Mouse (Mus musculus): ENCODE results near the gene Nubp2. TPM values are rescaled to one million over a fixed set of nuclear protein-coding genes. Genes with fewer than 3 reads are reported as not detected.

Gene Nubp2
- polyA plus RNA-seq, 1 experiment from 2014 or later: 63.2 TPM

GRCm38 (mm10) chr17:24839842-24840241, 46.3 kb downstream of the Nubp2 start, which contains the start of gene Hagh:
TSS of gene Hagh (plus strand) at chr17:24840143.
- no peaks in the 10 kb centered on the region for H3K4me1 ChIP-seq
- 72% methylated on average over 8 of the region's 8 CpGs for WGBS
- no peak for ATAC-seq (ENCODE audit: low FRiP score)
- no peak within 1 kb of the TSS for H3K27ac ChIP-seq (replicated peaks)
- H3K27me3 ChIP-seq (replicated peaks): peaks cover 36% of the 10 kb centered on the region
- H3K9ac ChIP-seq (replicated peaks): no peak within 1 kb of the TSS
- H3K4me2 ChIP-seq: no peak within 1 kb of the TSS
- no peaks in the 10 kb centered on the region for H3K36me3 ChIP-seq
- H3K9me3 ChIP-seq (replicated peaks): no peaks in the 10 kb centered on the region
- no peak within 1 kb of the TSS for H3K4me3 ChIP-seq (replicated peaks)

Other genes starting within 250 kb of the Nubp2 start
- gene Slc9a3r2, start 236.0 kb downstream of the Nubp2 start, polyA plus RNA-seq (2015; fragmentation: Nextera tagmentation; extraction: Ambion mirVana): 60.2 and 65.7 TPM in 2 replicates
- 0.42 and 0.51 TPM in 2 replicates for gene Npw, start 227.9 kb downstream of the Nubp2 start, polyA plus RNA-seq (2015; fragmentation: Nextera tagmentation; extraction: Ambion mirVana)
- gene Zfp598, start 216.7 kb downstream of the Nubp2 start, polyA plus RNA-seq (2015; fragmentation: Nextera tagmentation; extraction: Ambion mirVana): 19.2 and 20.5 TPM in 2 replicates
- gene Syngr3, start 196.4 kb downstream of the Nubp2 start, polyA plus RNA-seq (2015; fragmentation: Nextera tagmentation; extraction: Ambion mirVana): 214 and 242 TPM in 2 replicates
- 36.5 and 37.9 TPM in 2 replicates for gene Gfer, start 190.2 kb downstream of the Nubp2 start, polyA plus RNA-seq (2015; fragmentation: Nextera tagmentation; extraction: Ambion mirVana)
- gene Noxo1, start 190.1 kb downstream of the Nubp2 start, polyA plus RNA-seq (2015; fragmentation: Nextera tagmentation; extraction: Ambion mirVana): 1.9 and 3.9 TPM in 2 replicates
- 55.6 and 66.5 TPM in 2 replicates for gene Tbl3, start 178.7 kb downstream of the Nubp2 start, polyA plus RNA-seq (2015; fragmentation: Nextera tagmentation; extraction: Ambion mirVana)
- 0.15 TPM in 1 of 2 replicates, not detected in the other for gene Rnf151, start 168.3 kb downstream of the Nubp2 start, polyA plus RNA-seq (2015; fragmentation: Nextera tagmentation; extraction: Ambion mirVana)
- 729 and 914 TPM in 2 replicates for gene Rps2, start 168.2 kb downstream of the Nubp2 start, polyA plus RNA-seq (2015; fragmentation: Nextera tagmentation; extraction: Ambion mirVana)
- 302 and 304 TPM in 2 replicates for gene Ndufb10, start 161.9 kb downstream of the Nubp2 start, polyA plus RNA-seq (2015; fragmentation: Nextera tagmentation; extraction: Ambion mirVana)
- 0.10 and 0.19 TPM in 2 replicates for gene Rpl3l, start 158.5 kb downstream of the Nubp2 start, polyA plus RNA-seq (2015; fragmentation: Nextera tagmentation; extraction: Ambion mirVana)
- 23.2 and 24.4 TPM in 2 replicates for gene Msrb1, start 149.7 kb downstream of the Nubp2 start, polyA plus RNA-seq (2015; fragmentation: Nextera tagmentation; extraction: Ambion mirVana)
- gene Hs3st6, start 133.4 kb downstream of the Nubp2 start, polyA plus RNA-seq (2015; fragmentation: Nextera tagmentation; extraction: Ambion mirVana): 0.37 and 0.38 TPM in 2 replicates
- gene Meiob, start 82.1 kb downstream of the Nubp2 start, polyA plus RNA-seq (2015; fragmentation: Nextera tagmentation; extraction: Ambion mirVana): not detected in 2 replicates
- 74.7 and 78.9 TPM in 2 replicates for gene Hagh, start 46.2 kb downstream of the Nubp2 start, polyA plus RNA-seq (2015; fragmentation: Nextera tagmentation; extraction: Ambion mirVana)
- gene Fahd1, start 36.0 kb downstream of the Nubp2 start, polyA plus RNA-seq (2015; fragmentation: Nextera tagmentation; extraction: Ambion mirVana): 26.0 and 26.4 TPM in 2 replicates
- gene Igfals, start 20.4 kb downstream of the Nubp2 start, polyA plus RNA-seq (2015; fragmentation: Nextera tagmentation; extraction: Ambion mirVana): 0.06 and 0.78 TPM in 2 replicates
- 77.6 and 84.2 TPM in 2 replicates for gene Spsb3, start 294 bp upstream of the Nubp2 start, polyA plus RNA-seq (2015; fragmentation: Nextera tagmentation; extraction: Ambion mirVana)
- gene Eme2, start 8.7 kb upstream of the Nubp2 start, polyA plus RNA-seq (2015; fragmentation: Nextera tagmentation; extraction: Ambion mirVana): 27.9 and 31.3 TPM in 2 replicates
- 89.0 and 89.5 TPM in 2 replicates for gene Mrps34, start 8.8 kb upstream of the Nubp2 start, polyA plus RNA-seq (2015; fragmentation: Nextera tagmentation; extraction: Ambion mirVana)
- 92.9 and 105 TPM in 2 replicates for gene Nme3, start 10.2 kb upstream of the Nubp2 start, polyA plus RNA-seq (2015; fragmentation: Nextera tagmentation; extraction: Ambion mirVana)
- 82.3 and 87.2 TPM in 2 replicates for gene Mapk8ip3, start 50.6 kb upstream of the Nubp2 start, polyA plus RNA-seq (2015; fragmentation: Nextera tagmentation; extraction: Ambion mirVana)
- gene Jpt2, start 74.3 kb upstream of the Nubp2 start, polyA plus RNA-seq (2015; fragmentation: Nextera tagmentation; extraction: Ambion mirVana): 81.4 and 102 TPM in 2 replicates
- gene Cramp1l, start 129.4 kb upstream of the Nubp2 start, polyA plus RNA-seq (2015; fragmentation: Nextera tagmentation; extraction: Ambion mirVana): 5.3 and 5.5 TPM in 2 replicates
- 15.7 and 18.6 TPM in 2 replicates for gene Ift140, start 129.7 kb upstream of the Nubp2 start, polyA plus RNA-seq (2015; fragmentation: Nextera tagmentation; extraction: Ambion mirVana)
- gene Tmem204, start 197.2 kb upstream of the Nubp2 start, polyA plus RNA-seq (2015; fragmentation: Nextera tagmentation; extraction: Ambion mirVana): 11.4 and 13.3 TPM in 2 replicates
- 56.5 and 57.6 TPM in 2 replicates for gene Telo2, start 229.6 kb upstream of the Nubp2 start, polyA plus RNA-seq (2015; fragmentation: Nextera tagmentation; extraction: Ambion mirVana)
- gene Ptx4, start 234.4 kb upstream of the Nubp2 start, polyA plus RNA-seq (2015; fragmentation: Nextera tagmentation; extraction: Ambion mirVana): 0.13 TPM in 1 of 2 replicates, not detected in the other
- gene Clcn7, start 247.0 kb upstream of the Nubp2 start, polyA plus RNA-seq (2015; fragmentation: Nextera tagmentation; extraction: Ambion mirVana): 25.1 and 28.7 TPM in 2 replicates